Mouse (Mus musculus) kidney, embryonic 14.5 days (tissue): ENCODE data around the gene Tmem9. TPM values are rescaled to one million over a fixed set of nuclear protein-coding genes. Genes with fewer than 3 reads are reported as not detected.

Experiments used
- ATAC-seq: fragments of 200-750 bp; cut with Nextera tagmentation; 2 replicates; pipeline ENCODE4 v1.8.0; 2017; ENCODE audit warnings: moderate number of reproducible peaks, mild to moderate bottlenecking, moderate TSS enrichment, moderate library complexity; ENCODE audit not compliant: low FRiP score, low TSS enrichment
- H3K27ac ChIP-seq: fragments of 300-500 bp; sonication (generic); 2 replicates; pipeline ENCODE4 v1.5.1; 2014; ENCODE audit warnings: low read depth, mild to moderate bottlenecking, low read length, moderate library complexity, mixed read lengths
- H3K27me3 ChIP-seq: fragments of 300-500 bp; sonication (generic); 2 replicates; pipeline ENCODE4 v1.6.1; 2014; ENCODE audit warnings: mild to moderate bottlenecking, low read length; ENCODE audit not compliant: control insufficient read depth, insufficient read depth
- H3K36me3 ChIP-seq: fragments of 300-500 bp; sonication (generic); 2 replicates; pipeline ENCODE4 v1.6.1; 2014; ENCODE audit warnings: low read length, mixed read lengths; ENCODE audit not compliant: control insufficient read depth, insufficient read depth
- H3K4me1 ChIP-seq: fragments of 300-500 bp; sonication (generic); 2 replicates; pipeline ENCODE4 v1.6.1; 2014; ENCODE audit warnings: low read length, mixed read lengths; ENCODE audit not compliant: control insufficient read depth, insufficient read depth
- H3K4me2 ChIP-seq: fragments of 300-500 bp; sonication (generic); replicated peaks from 2 replicates; pipeline ENCODE4 v1.6.1; 2014; ENCODE audit warnings: low read depth, mild to moderate bottlenecking, low read length
- H3K4me3 ChIP-seq: fragments of 300-500 bp; sonication (generic); 2 replicates; pipeline ENCODE4 v1.5.1; 2014; ENCODE audit warnings: mild to moderate bottlenecking, low read length
- H3K9ac ChIP-seq: fragments of 300-500 bp; sonication (generic); 2 replicates; pipeline ENCODE4 v1.6.1; 2014; ENCODE audit warnings: low read depth, mild to moderate bottlenecking, low read length, moderate library complexity
- H3K9me3 ChIP-seq: fragments of 300-500 bp; sonication (generic); 2 replicates; pipeline ENCODE4 v1.6.1; 2016; ENCODE audit warnings: low read length; ENCODE audit not compliant: control insufficient read depth
- WGBS: fragments of 180-500 bp; shearing (Covaris S2); extraction: QIAGEN DNeasy Blood & Tissue Kit; methylation state at CpG from one replicate; pipeline ENCODE4 v1.1.7; 2014; 5-methylcytosine and 5-hydroxymethylcytosine counted together
- polyA plus RNA-seq: library from polyadenylated mRNA; unstranded; fragments of >200 nt; fragmentation: Nextera tagmentation; extraction: Ambion mirVana; gene quantifications from 2 replicates; pipeline ENCODE4 v1.2.1, GENCODE M21; 2014

The Tmem9 gene
- polyA plus RNA-seq, 1 experiment from 2014 or later: 123 TPM

GRCm38 (mm10) chr1:136040874-136041273 lies 32.9 kb downstream of the Tmem9 start:
- 30% methylated on average over 4 of the region's 4 CpGs for WGBS
- no peak overlapping the region for H3K4me2 ChIP-seq
- 0 out of 2 replicates have a peak, but pooled peaks cover 3% of the 10 kb centered on the region for H3K4me1 ChIP-seq
- H3K27me3 ChIP-seq: no peaks in the 10 kb centered on the region; the same call in none of the 2 replicates
- no peaks in the 10 kb centered on the region; the same call in 1 of the 2 replicates for H3K36me3 ChIP-seq
- H3K9ac ChIP-seq: no peak overlapping the region
- H3K9me3 ChIP-seq: no peaks in the 10 kb centered on the region
- no peak for ATAC-seq
- H3K4me3 ChIP-seq: no peak overlapping the region
- H3K27ac ChIP-seq: no peak overlapping the region

GRCm38 (mm10) chr1:136045774-136046173 lies 37.8 kb downstream of the Tmem9 start:
- Histone ChIP-seq H3K9ac (no peak overlapping the region), H3K4me1 (peaks cover 2% of the 10 kb centered on the region; the same call in 1 of the 2 replicates), H3K27me3 (peaks cover 22% of the 10 kb centered on the region), H3K36me3 (no peaks in the 10 kb centered on the region), H3K9me3 (no peaks in the 10 kb centered on the region), H3K4me2 (no peak overlapping the region), H3K27ac (no peak overlapping the region), H3K4me3 (no peak overlapping the region)
- WGBS: 7% methylated on average over 4 of the region's 4 CpGs
- no peak for ATAC-seq

GRCm38 (mm10) chr1:136047432-136047831 lies 39.5 kb downstream of the Tmem9 start:
- Histone ChIP-seq H3K27me3 (peaks cover 28% of the 10 kb centered on the region), H3K4me3 (no peak overlapping the region), H3K27ac (no peak overlapping the region), H3K9me3 (no peaks in the 10 kb centered on the region), H3K4me1 (peaks cover 5% of the 10 kb centered on the region; the same call in 1 of the 2 replicates), H3K9ac (no peak overlapping the region), H3K4me2 (no peak overlapping the region), H3K36me3 (no peaks in the 10 kb centered on the region)
- 2% methylated on average over 2 of the region's 2 CpGs for WGBS
- ATAC-seq: no peak

- WGBS: 78% methylated on average over 9 of the region's 9 CpGs
Observed at GRCm38 (mm10) chr1:136047894-136048293, 39.9 kb downstream of the Tmem9 start.

GRCm38 (mm10) chr1:136050312-136051012 lies 42.5 kb downstream of the Tmem9 start, which contains the start of gene Ascl5:
Ascl5 (plus strand) TSS chr1:136050804.
- H3K27me3 ChIP-seq: peaks cover 28% of the 10 kb centered on the region
- no peaks in the 10 kb centered on the region for H3K36me3 ChIP-seq
- H3K4me1 ChIP-seq: peaks cover 5% of the 10 kb centered on the region; the same call in 1 of the 2 replicates
- peak within 1 kb of the TSS; percentile 23 for H3K4me3 ChIP-seq
- no peak within 1 kb of the TSS for H3K27ac ChIP-seq
- no peak within 1 kb of the TSS for H3K9ac ChIP-seq
- WGBS: 20% methylated on average over 29 of the region's 29 CpGs
- ATAC-seq: no peak
- no peaks in the 10 kb centered on the region for H3K9me3 ChIP-seq
- peak within 1 kb of the TSS; percentile 43 for H3K4me2 ChIP-seq

More at GRCm38 (mm10) chr1:136047894-136048293, 39.9 kb downstream of the Tmem9 start:
- no peak overlapping the region for H3K9ac ChIP-seq
- no peak overlapping the region for H3K4me3 ChIP-seq
- no peak overlapping the region for H3K27ac ChIP-seq
- no peak for ATAC-seq
- H3K36me3 ChIP-seq: no peaks in the 10 kb centered on the region
- H3K4me2 ChIP-seq: no peak overlapping the region
- no peaks in the 10 kb centered on the region for H3K9me3 ChIP-seq
- H3K27me3 ChIP-seq: peaks cover 28% of the 10 kb centered on the region
- peaks cover 5% of the 10 kb centered on the region; the same call in 1 of the 2 replicates for H3K4me1 ChIP-seq

- no peaks in the 10 kb centered on the region for H3K9me3 ChIP-seq
- no peak; the same call in 1 of the 2 replicates for ATAC-seq
- no peak overlapping the region for H3K27ac ChIP-seq
- WGBS: 1% methylated on average over 36 of the region's 36 CpGs
- H3K4me3 ChIP-seq: peak overlapping the region; percentile 23
- peaks cover 5% of the 10 kb centered on the region; the same call in 1 of the 2 replicates for H3K4me1 ChIP-seq
- H3K4me2 ChIP-seq: peak overlapping the region; percentile 43
- H3K36me3 ChIP-seq: no peaks in the 10 kb centered on the region
- no peak overlapping the region for H3K9ac ChIP-seq
- H3K27me3 ChIP-seq: peaks cover 28% of the 10 kb centered on the region
Observed at GRCm38 (mm10) chr1:136051013-136051315, 43.0 kb downstream of the Tmem9 start.

- WGBS: 2% methylated on average over 6 of the region's 6 CpGs
Observed at GRCm38 (mm10) chr1:136051465-136051864, 43.5 kb downstream of the Tmem9 start.

GRCm38 (mm10) chr1:136052547-136052946 lies 44.6 kb downstream of the Tmem9 start, which contains the start of gene Cacna1s:
Cacna1s (plus strand) TSS chr1:136052750.
- Histone ChIP-seq H3K4me1 (peaks cover 5% of the 10 kb centered on the region; the same call in 1 of the 2 replicates), H3K27ac (no peak within 1 kb of the TSS), H3K9me3 (no peaks in the 10 kb centered on the region), H3K4me3 (no peak within 1 kb of the TSS), H3K36me3 (no peaks in the 10 kb centered on the region), H3K27me3 (peaks cover 27% of the 10 kb centered on the region), H3K9ac (no peak within 1 kb of the TSS), H3K4me2 (no peak within 1 kb of the TSS)
- 33% methylated on average over 11 of the region's 11 CpGs for WGBS
- ATAC-seq: 0 out of 2 replicates have a peak, but pooled peaks have one; percentile 11

More at GRCm38 (mm10) chr1:136051465-136051864, 43.5 kb downstream of the Tmem9 start:
- Histone ChIP-seq H3K4me2 (peak overlapping the region; percentile 43), H3K4me1 (peaks cover 5% of the 10 kb centered on the region; the same call in 1 of the 2 replicates), H3K27me3 (peaks cover 28% of the 10 kb centered on the region), H3K9me3 (no peaks in the 10 kb centered on the region), H3K9ac (no peak overlapping the region), H3K27ac (no peak overlapping the region), H3K4me3 (peak overlapping the region; percentile 23), H3K36me3 (no peaks in the 10 kb centered on the region)
- ATAC-seq: peak; percentile 84

GRCm38 (mm10) chr1:136055771-136056170 lies 47.8 kb downstream of the Tmem9 start:
- no peak overlapping the region for H3K27ac ChIP-seq
- H3K4me3 ChIP-seq: no peak overlapping the region
- H3K27me3 ChIP-seq: peaks cover 6% of the 10 kb centered on the region
- H3K4me2 ChIP-seq: no peak overlapping the region
- H3K36me3 ChIP-seq: no peaks in the 10 kb centered on the region
- WGBS: 81% methylated on average over 3 of the region's 3 CpGs
- H3K9me3 ChIP-seq: no peaks in the 10 kb centered on the region
- H3K9ac ChIP-seq: no peak overlapping the region
- H3K4me1 ChIP-seq: peaks cover 5% of the 10 kb centered on the region; the same call in 1 of the 2 replicates
- ATAC-seq: no peak
